Mouse (Mus musculus) gastrocnemius, postnatal 10 days (tissue): Measurements from ENCODE around the gene Tsen34. TPM values are rescaled to one million over a fixed set of nuclear protein-coding genes. Genes with fewer than 3 reads are reported as not detected.
"Not testable (repeated sequence)": the region's sequence is repeated elsewhere in the genome, so short reads cannot be mapped to it uniquely, and the experiment has no call there.

ENCODE experiments used
- DNase-seq: peaks from one replicate; pipeline ENCODE4 v3.0.0; 2021; ENCODE audit warnings: mixed read lengths
- microRNA-seq, 2 experiments: library from miRNA; unstranded; fragments of <30 nt; microRNA quantifications; one replicate each; pipeline ENCODE4 v1.2.0; 2021
- total RNA-seq, 2 experiments: library from RNA; stranded (reverse); gene quantifications; 2 replicates each; pipeline ENCODE4 v1.2.3; 2021

The Tsen34 gene
- total RNA-seq, 2 experiments from 2014 or later: 55.7 to 57.4 TPM

DNA sequence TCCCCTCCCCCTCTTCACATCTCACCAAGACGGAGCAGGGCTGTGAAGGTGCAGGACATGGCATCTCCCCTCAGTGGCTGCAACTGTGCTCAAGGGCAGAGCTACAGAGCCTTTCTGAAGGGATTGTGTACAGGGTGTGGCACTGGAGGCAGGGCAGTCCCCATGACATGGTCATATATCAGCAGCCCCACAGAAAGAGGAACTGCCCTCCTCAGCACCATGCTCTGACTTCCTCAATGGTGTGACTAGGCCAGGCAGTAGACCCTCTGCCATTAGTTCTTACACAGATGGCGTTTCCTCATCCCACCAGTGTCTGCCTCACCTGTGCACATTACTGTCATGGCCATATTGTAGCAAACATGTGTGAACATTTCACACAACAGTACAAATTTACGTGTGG, 27.6 kb downstream of the Tsen34 start, which contains the start of gene Pirb:
Pirb (minus strand) TSS at position 124 of the 400 bp plus-strand sequence.
- not testable (repeated sequence) for DNase-seq

DNA sequence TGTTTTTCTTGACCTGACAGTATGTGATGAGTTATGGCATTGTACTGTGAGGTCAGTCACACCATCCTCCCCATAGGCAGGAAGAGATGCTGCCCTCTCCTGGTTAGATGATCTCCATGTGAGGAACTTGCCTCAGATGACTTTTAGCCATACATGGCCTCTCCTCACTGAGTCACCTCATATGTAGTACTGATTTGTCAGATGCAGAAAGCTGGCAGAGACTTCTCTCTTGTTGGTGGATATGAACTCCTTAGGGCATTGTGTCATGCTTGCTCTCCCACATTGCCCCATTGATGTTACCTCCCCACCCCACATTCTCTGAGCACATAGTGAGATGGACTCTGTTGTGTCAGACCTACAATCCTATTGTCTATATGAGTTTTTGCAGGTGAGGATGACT, 32.8 kb downstream of the Tsen34 start:
- DNase-seq: not testable (repeated sequence)

DNA sequence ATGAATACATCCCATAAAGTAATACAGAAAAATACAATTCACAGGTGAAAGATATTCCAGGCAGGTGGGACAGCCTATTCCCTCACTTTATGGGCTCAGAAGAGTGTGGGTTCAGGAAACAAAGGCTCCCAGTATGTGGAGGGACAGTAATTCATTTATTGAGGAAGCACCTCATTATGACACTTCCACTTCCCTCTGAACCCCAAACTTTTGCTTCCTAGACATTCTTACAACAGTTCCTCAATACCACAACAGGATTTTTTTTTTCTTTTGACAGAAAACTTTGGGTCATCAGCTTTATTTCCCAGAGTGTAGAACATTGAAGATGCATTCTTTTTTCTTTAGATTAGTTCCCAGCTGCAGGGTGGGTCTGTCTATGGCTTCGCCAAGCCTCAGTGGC, 40.0 kb downstream of the Tsen34 start:
- DNase-seq: not testable (repeated sequence)

Small RNAs within 50 kb of the gene (microRNA-seq; reads per million reads assigned to microRNA genes)
- 0 to 0.75 reads per million in 2 experiments for gene Mir3572

Other genes starting within 250 kb of the Tsen34 start
- gene Tarm1, start 190.2 kb upstream of the Tsen34 start, total RNA-seq: not detected
- gene Oscar, start 76.7 kb upstream of the Tsen34 start, total RNA-seq: 1 to 10 TPM in 1 of 2 experiments, not detected in 1; 1.0 TPM
- gene Ndufa3, start 75.5 kb upstream of the Tsen34 start, total RNA-seq: 100 to 1,000 TPM; 680 to 749 TPM
- gene Tfpt, start 62.9 kb upstream of the Tsen34 start, total RNA-seq: 10 to 100 TPM; 13.1 to 18.2 TPM
- gene Prpf31, start 62.9 kb upstream of the Tsen34 start, total RNA-seq: 10 to 100 TPM; 30.8 to 31.6 TPM
- 10 to 100 TPM; 27.6 to 30.4 TPM for gene Cnot3, start 47.6 kb upstream of the Tsen34 start, total RNA-seq
- gene Leng1, start 27.0 kb upstream of the Tsen34 start, total RNA-seq: 1 to 10 TPM; 5.6 to 6.9 TPM
- 1 to 10 TPM in 1 of 2 experiments, under 1 TPM in 1; 0.99 to 1.1 TPM for gene Tmc4, start 15.3 kb upstream of the Tsen34 start, total RNA-seq
- 10 to 100 TPM; 13.6 to 21.6 TPM for gene Mboat7, start 660 bp downstream of the Tsen34 start, total RNA-seq
- gene Rps9, start 11.1 kb downstream of the Tsen34 start, total RNA-seq: 100 to 1,000 TPM; 742 to 768 TPM
- 1 to 10 TPM in 1 of 2 experiments, under 1 TPM in 1; 0.78 to 1.6 TPM for gene Pirb, start 27.5 kb downstream of the Tsen34 start, total RNA-seq
- gene Gm15448, start 132.8 kb downstream of the Tsen34 start, total RNA-seq: under 1 TPM in 1 of 2 experiments, not detected in 1; 0.63 TPM
- under 1 TPM; 0.16 to 0.19 TPM for gene Pira2, start 152.2 kb downstream of the Tsen34 start, total RNA-seq
- under 1 TPM in 1 of 2 experiments, not detected in 1; 0.20 TPM for gene Gm14548, start 205.3 kb downstream of the Tsen34 start, total RNA-seq
- under 1 TPM; 0.11 to 0.21 TPM for gene Lilra6, start 222.6 kb downstream of the Tsen34 start, total RNA-seq